Mouse (Mus musculus) embryonic facial prominence, embryonic 15.5 days (tissue): ENCODE results near the gene Gpr1. TPM values are rescaled to one million over a fixed set of nuclear protein-coding genes. Genes with fewer than 3 reads are reported as not detected.

Experiments used
- microRNA-seq: library from miRNA; unstranded; fragments of <30 nt; microRNA quantifications from one replicate; pipeline ENCODE4, GENCODE M21; 2016; ENCODE audit warnings: borderline number of aligned reads
- polyA plus RNA-seq: library from polyadenylated mRNA; unstranded; fragments of >200 nt; fragmentation: Nextera tagmentation; extraction: Ambion mirVana; gene quantifications from 2 replicates; pipeline ENCODE4 v1.2.1, GENCODE M21; 2015

Gpr1 gene
- polyA plus RNA-seq, 1 experiment from 2014 or later = 0.11 TPM

Small RNA genes within 50 kb of the gene (microRNA-seq; reads per million reads assigned to microRNA genes)
- not detected for gene Gm24557
- gene Gm27512 = not detected

Other genes with a start within 250 kb of the Gpr1 start
- gene Ino80d, start 99.9 kb downstream of the Gpr1 start, polyA plus RNA-seq = 11.2 and 12.5 TPM in 2 replicates
- gene Eef1b2, start 37.7 kb downstream of the Gpr1 start, polyA plus RNA-seq = 565 and 634 TPM in 2 replicates
- gene Ndufs1, start 37.7 kb downstream of the Gpr1 start, polyA plus RNA-seq = 112 and 116 TPM in 2 replicates
- gene Zdbf2, start 58.7 kb upstream of the Gpr1 start, polyA plus RNA-seq = 16.1 and 19.3 TPM in 2 replicates
- 3.5 and 4.5 TPM in 2 replicates for gene Adam23, start 231.3 kb upstream of the Gpr1 start, polyA plus RNA-seq